Mouse (Mus musculus) lung, adult 2 months (tissue): ENCODE measurements at regions not wholly inside any gene's neighbourhood (a gene's known extent, or its start where the extent isn't known, plus 50 kb on each side); places are given as distances from the start of the nearest gene placed in this dataset.

Source experiments
- DNase-seq: peaks from one replicate; pipeline ENCODE4 v3.0.0; 2022
- H3K4me1 ChIP-seq: fragments of 200-500 bp; 2 replicates; pipeline ENCODE4 v1.6.1; 2011; ENCODE audit warnings: low read length; ENCODE audit not compliant: control insufficient read depth, insufficient read depth
- H3K4me3 ChIP-seq: fragments of 200-500 bp; replicated peaks from 2 replicates; pipeline ENCODE3; 2011; ENCODE audit warnings: low read depth, mild to moderate bottlenecking, control low read depth, low read length; ENCODE audit errors: extremely low read depth
- CTCF ChIP-seq: fragments of 200-500 bp; IDR thresholded peaks from 2 replicates; pipeline ENCODE4 v1.5.1; 2011; ENCODE audit warnings: mild to moderate bottlenecking, low read length, control low read depth; ENCODE audit not compliant: insufficient read depth
- POLR2A ChIP-seq: fragments of 200-500 bp; IDR thresholded peaks from 2 replicates; pipeline ENCODE4 v1.6.1; 2011; ENCODE audit warnings: low read depth, mild to moderate bottlenecking, control low read depth, low read length, borderline replicate concordance; ENCODE audit errors: extremely low read depth
- WGBS: fragments of 180-500 bp; shearing (Covaris S2); methylation state at CpG from one replicate; pipeline ENCODE4 v1.1.7; 2018; 5-methylcytosine and 5-hydroxymethylcytosine counted together

- WGBS = 78% methylated on average over 3 of the region's 3 CpGs
- no peak for DNase-seq
- Histone ChIP-seq H3K4me1 (no peaks in the 10 kb centered on the region), H3K4me3 (no peak overlapping the region)
- TF ChIP-seq CTCF (no peak), POLR2A (no peak)
Observed at GRCm38 (mm10) chr15:63498483-63498882, 346.5 kb downstream of the Gsdmc2 start.

- Histone ChIP-seq H3K4me3 (no peak overlapping the region), H3K4me1 (no peaks in the 10 kb centered on the region)
- 92% methylated on average over 3 of the region's 3 CpGs for whole genome bisulfite sequencing
- TF ChIP-seq CTCF = no peak
- TF ChIP-seq POLR2A = no peak
- no peak for DNase-seq
Observed at GRCm38 (mm10) chr15:63497207-63497606, 347.8 kb downstream of the Gsdmc2 start.

- no peak for TF ChIP-seq POLR2A
- no peak for TF ChIP-seq CTCF
- WGBS = 60% methylated on average over 5 of the region's 5 CpGs
Observed at GRCm38 (mm10) chr15:63484910-63485309, 360.1 kb downstream of the Gsdmc2 start.

GRCm38 (mm10) chr15:63484217-63484887, 360.6 kb downstream of the Gsdmc2 start:
- H3K4me1 ChIP-seq = no peaks in the 10 kb centered on the region; the same call in 1 of the 2 replicates
- 13% methylated on average over 4 of the region's 4 CpGs for WGBS
- no peak overlapping the region for H3K4me3 ChIP-seq
- TF ChIP-seq POLR2A (no peak), CTCF (no peak)
- DNase-seq = no peak

More at GRCm38 (mm10) chr15:63484910-63485309, 360.1 kb downstream of the Gsdmc2 start:
- Histone ChIP-seq H3K4me3 (no peak overlapping the region), H3K4me1 (no peaks in the 10 kb centered on the region; the same call in 1 of the 2 replicates)
- no peak for DNase-seq

- TF ChIP-seq CTCF = no peak
- no peak for TF ChIP-seq POLR2A
- WGBS = 53% methylated on average over 1 of the region's 1 CpGs
- Histone ChIP-seq H3K4me3 (no peak overlapping the region), H3K4me1 (no peaks in the 10 kb centered on the region; the same call in 1 of the 2 replicates)
- DNase-seq = no peak
Observed at GRCm38 (mm10) chr15:63479270-63479805, 365.6 kb downstream of the Gsdmc2 start.

GRCm38 (mm10) chr15:63466916-63467315, 378.1 kb downstream of the Gsdmc2 start:
- Histone ChIP-seq H3K4me1 (no peaks in the 10 kb centered on the region), H3K4me3 (no peak overlapping the region)
- WGBS = 72% methylated on average over 1 of the region's 1 CpGs
- TF ChIP-seq POLR2A (no peak), CTCF (no peak)
- no peak for DNase-seq

- TF ChIP-seq CTCF = no peak
- TF ChIP-seq POLR2A = no peak
- Histone ChIP-seq H3K4me1 (no peaks in the 10 kb centered on the region), H3K4me3 (no peak overlapping the region)
- 69% methylated on average over 3 of the region's 3 CpGs for WGBS
- DNase-seq = no peak
Observed at GRCm38 (mm10) chr15:63452529-63452928, 392.4 kb downstream of the Gsdmc2 start.

- no peak for DNase-seq
- WGBS = 73% methylated on average over 4 of the region's 4 CpGs
Observed at GRCm38 (mm10) chr15:63446288-63446687, 398.7 kb downstream of the Gsdmc2 start.

GRCm38 (mm10) chr15:63445016-63445415, 400.0 kb downstream of the Gsdmc2 start:
- Histone ChIP-seq H3K4me1 (no peaks in the 10 kb centered on the region), H3K4me3 (no peak overlapping the region)
- WGBS = 73% methylated on average over 4 of the region's 4 CpGs
- TF ChIP-seq CTCF (no peak), POLR2A (no peak)
- no peak for DNase-seq

More at GRCm38 (mm10) chr15:63446288-63446687, 398.7 kb downstream of the Gsdmc2 start:
- H3K4me3 ChIP-seq = no peak overlapping the region
- no peak for TF ChIP-seq POLR2A
- TF ChIP-seq CTCF = no peak
- no peaks in the 10 kb centered on the region for H3K4me1 ChIP-seq

GRCm38 (mm10) chr15:63442146-63442780, 402.7 kb downstream of the Gsdmc2 start:
- no peaks in the 10 kb centered on the region for H3K4me1 ChIP-seq
- no peak overlapping the region for H3K4me3 ChIP-seq
- DNase-seq = no peak
- WGBS = 66% methylated on average over 6 of the region's 6 CpGs
- no peak for TF ChIP-seq CTCF
- no peak for TF ChIP-seq POLR2A

- Histone ChIP-seq H3K4me3 (no peak overlapping the region), H3K4me1 (no peaks in the 10 kb centered on the region)
- WGBS = 74% methylated on average over 4 of the region's 4 CpGs
- no peak for DNase-seq
- no peak for TF ChIP-seq CTCF
- no peak for TF ChIP-seq POLR2A
Observed at GRCm38 (mm10) chr15:63412649-63413048, 432.3 kb downstream of the Gsdmc2 start.
